Mouse (Mus musculus) forebrain, embryonic 12.5 days (tissue): ENCODE measurements around the gene Cfap43. TPM values are rescaled to one million over a fixed set of nuclear protein-coding genes. Genes with fewer than 3 reads are reported as not detected.

ENCODE experiments used
- ATAC-seq: fragments of 200-750 bp; cut with Nextera tagmentation; 2 replicates; pipeline ENCODE4 v1.8.0; 2017; ENCODE audit warnings: moderate TSS enrichment; ENCODE audit not compliant: low FRiP score
- H3K27ac ChIP-seq: fragments of 300-500 bp; sonication (generic); 2 replicates; pipeline ENCODE4 v1.5.1; 2016; ENCODE audit warnings: mild to moderate bottlenecking
- H3K27me3 ChIP-seq: fragments of 300-500 bp; sonication (generic); 2 replicates; pipeline ENCODE4 v1.6.1; 2016; ENCODE audit warnings: mild to moderate bottlenecking
- H3K36me3 ChIP-seq: fragments of 300-500 bp; sonication (generic); replicated peaks from 2 replicates; pipeline ENCODE4 v1.6.1; 2016; ENCODE audit warnings: mild to moderate bottlenecking
- H3K4me1 ChIP-seq: fragments of 300-500 bp; sonication (generic); 2 replicates; pipeline ENCODE4 v1.6.1; 2016
- H3K4me2 ChIP-seq: fragments of 300-500 bp; sonication (generic); 2 replicates; pipeline ENCODE4 v1.6.1; 2016; ENCODE audit warnings: mild to moderate bottlenecking, moderate library complexity
- H3K4me3 ChIP-seq: fragments of 300-500 bp; sonication (generic); replicated peaks from 2 replicates; pipeline ENCODE4 v1.5.1; 2016; ENCODE audit warnings: mild to moderate bottlenecking
- H3K9ac ChIP-seq: fragments of 300-500 bp; sonication (generic); 2 replicates; pipeline ENCODE4 v1.6.1; 2016; ENCODE audit warnings: mild to moderate bottlenecking
- H3K9me3 ChIP-seq: fragments of 300-500 bp; sonication (generic); 2 replicates; pipeline ENCODE4 v1.6.1; 2016
- WGBS: fragments of 180-500 bp; shearing (Covaris S2); methylation state at CpG from one replicate; pipeline ENCODE4 v1.1.7; 2016; 5-methylcytosine and 5-hydroxymethylcytosine counted together
- polyA plus RNA-seq: library from polyadenylated mRNA; unstranded; fragments of >200 nt; fragmentation: Nextera tagmentation; extraction: Ambion mirVana; gene quantifications from 2 replicates; pipeline ENCODE4 v1.2.1, GENCODE M21; 2016

Cfap43 gene
- polyA plus RNA-seq, 1 experiment from 2014 or later: 0.37 TPM

GRCm38 (mm10) chr19:47881538-47881937 is 37.5 kb downstream of the Cfap43 start:
- Histone ChIP-seq H3K36me3 (no peaks in the 10 kb centered on the region), H3K9me3 (no peaks in the 10 kb centered on the region), H3K27ac (no peak overlapping the region), H3K4me1 (peaks cover 2% of the 10 kb centered on the region; the same call in 1 of the 2 replicates), H3K4me3 (no peak overlapping the region), H3K4me2 (no peak overlapping the region), H3K27me3 (0 out of 2 replicates have a peak, but pooled peaks cover 5% of the 10 kb centered on the region), H3K9ac (no peak overlapping the region)
- ATAC-seq: no peak
- WGBS: 80% methylated on average over 7 of the region's 7 CpGs

GRCm38 (mm10) chr19:47876252-47876651 is 42.8 kb downstream of the Cfap43 start:
- Histone ChIP-seq H3K27me3 (0 out of 2 replicates have a peak, but pooled peaks cover 5% of the 10 kb centered on the region), H3K9me3 (no peaks in the 10 kb centered on the region), H3K4me3 (no peak overlapping the region), H3K4me1 (no peaks in the 10 kb centered on the region), H3K4me2 (no peak overlapping the region), H3K9ac (no peak overlapping the region), H3K36me3 (no peaks in the 10 kb centered on the region), H3K27ac (no peak overlapping the region)
- WGBS: 87% methylated on average over 15 of the region's 15 CpGs
- ATAC-seq: no peak

- no peaks in the 10 kb centered on the region for H3K36me3 ChIP-seq
- 17% methylated on average over 10 of the region's 10 CpGs for WGBS
- H3K27me3 ChIP-seq: no peaks in the 10 kb centered on the region; the same call in 1 of the 2 replicates
- ATAC-seq: no peak
- no peak overlapping the region for H3K9ac ChIP-seq
- no peak overlapping the region for H3K27ac ChIP-seq
- no peak overlapping the region for H3K4me3 ChIP-seq
- H3K9me3 ChIP-seq: no peaks in the 10 kb centered on the region
- H3K4me2 ChIP-seq: no peak overlapping the region
- no peaks in the 10 kb centered on the region for H3K4me1 ChIP-seq
These were observed 47.6 kb downstream of the Cfap43 start for GRCm38 (mm10) chr19:47871515-47871914.

- Histone ChIP-seq H3K36me3 (no peaks in the 10 kb centered on the region), H3K9ac (no peak overlapping the region), H3K27ac (no peak overlapping the region), H3K4me1 (no peaks in the 10 kb centered on the region), H3K4me3 (no peak overlapping the region), H3K27me3 (no peaks in the 10 kb centered on the region; the same call in 1 of the 2 replicates), H3K4me2 (no peak overlapping the region), H3K9me3 (no peaks in the 10 kb centered on the region)
- ATAC-seq: no peak
- 74% methylated on average over 7 of the region's 7 CpGs for WGBS
These were observed 48.9 kb downstream of the Cfap43 start for GRCm38 (mm10) chr19:47870102-47870666.

GRCm38 (mm10) chr19:47869516-47869915 is 49.6 kb downstream of the Cfap43 start:
- 73% methylated on average over 3 of the region's 3 CpGs for WGBS
- ATAC-seq: no peak
- no peak overlapping the region for H3K4me2 ChIP-seq

GRCm38 (mm10) chr19:47868951-47869350 is 50.1 kb downstream of the Cfap43 start:
- Histone ChIP-seq H3K9ac (no peak overlapping the region), H3K27ac (no peak overlapping the region), H3K4me1 (peaks cover 5% of the 10 kb centered on the region; the same call in 1 of the 2 replicates), H3K36me3 (no peaks in the 10 kb centered on the region), H3K27me3 (no peaks in the 10 kb centered on the region; the same call in 1 of the 2 replicates), H3K4me2 (no peak overlapping the region), H3K9me3 (no peaks in the 10 kb centered on the region), H3K4me3 (no peak overlapping the region)
- ATAC-seq: no peak
- WGBS: 78% methylated on average over 4 of the region's 4 CpGs

More at GRCm38 (mm10) chr19:47869516-47869915, 49.6 kb downstream of the Cfap43 start:
- Histone ChIP-seq H3K36me3 (no peaks in the 10 kb centered on the region), H3K4me1 (peaks cover 5% of the 10 kb centered on the region; the same call in 1 of the 2 replicates), H3K9me3 (no peaks in the 10 kb centered on the region), H3K27me3 (no peaks in the 10 kb centered on the region; the same call in 1 of the 2 replicates), H3K27ac (no peak overlapping the region), H3K4me3 (no peak overlapping the region), H3K9ac (no peak overlapping the region)

GRCm38 (mm10) chr19:47867628-47868175 is 51.4 kb downstream of the Cfap43 start:
- no peak overlapping the region for H3K27ac ChIP-seq
- no peak for ATAC-seq
- no peak overlapping the region for H3K9ac ChIP-seq
- WGBS: 75% methylated on average over 4 of the region's 4 CpGs
- no peaks in the 10 kb centered on the region; the same call in 1 of the 2 replicates for H3K27me3 ChIP-seq
- no peaks in the 10 kb centered on the region for H3K9me3 ChIP-seq
- H3K4me2 ChIP-seq: no peak overlapping the region
- H3K4me1 ChIP-seq: peaks cover 5% of the 10 kb centered on the region; the same call in 1 of the 2 replicates
- no peaks in the 10 kb centered on the region for H3K36me3 ChIP-seq
- no peak overlapping the region for H3K4me3 ChIP-seq

- no peaks in the 10 kb centered on the region for H3K36me3 ChIP-seq
- H3K9me3 ChIP-seq: no peaks in the 10 kb centered on the region
- peak within 1 kb of the TSS; percentile 84 for H3K27ac ChIP-seq
- H3K4me1 ChIP-seq: peaks cover 5% of the 10 kb centered on the region; the same call in 1 of the 2 replicates
- H3K4me2 ChIP-seq: peak within 1 kb of the TSS; percentile 83
- H3K9ac ChIP-seq: peak within 1 kb of the TSS; percentile 84
- peak within 1 kb of the TSS; percentile 71 for H3K4me3 ChIP-seq
- peak; percentile 100 for ATAC-seq
- no peaks in the 10 kb centered on the region; the same call in 1 of the 2 replicates for H3K27me3 ChIP-seq
- WGBS: under 1% methylated on average over 49 of the region's 49 CpGs
These were observed 53.6 kb downstream of the Cfap43 start, which contains the start of gene Gsto2 for GRCm38 (mm10) chr19:47865353-47865947. Gene Gsto2 (plus strand): TSS chr19:47865534.

- 83% methylated on average over 7 of the region's 7 CpGs for WGBS
- peak overlapping the region; percentile 84; the same call in 1 of the 2 replicates for H3K9ac ChIP-seq
- no peaks in the 10 kb centered on the region; the same call in 1 of the 2 replicates for H3K27me3 ChIP-seq
- H3K4me3 ChIP-seq: peak overlapping the region; percentile 71
- H3K9me3 ChIP-seq: no peaks in the 10 kb centered on the region
- peak overlapping the region; percentile 83 for H3K4me2 ChIP-seq
- ATAC-seq: no peak
- no peaks in the 10 kb centered on the region; the same call in 1 of the 2 replicates for H3K36me3 ChIP-seq
- H3K27ac ChIP-seq: no peak overlapping the region
- peaks cover 5% of the 10 kb centered on the region; the same call in 1 of the 2 replicates for H3K4me1 ChIP-seq
These were observed 54.4 kb downstream of the Cfap43 start for GRCm38 (mm10) chr19:47864721-47865120.

GRCm38 (mm10) chr19:47864051-47864450 is 55.0 kb downstream of the Cfap43 start:
- Histone ChIP-seq H3K27ac (no peak overlapping the region), H3K9ac (no peak overlapping the region), H3K4me3 (no peak overlapping the region), H3K9me3 (no peaks in the 10 kb centered on the region), H3K4me2 (no peak overlapping the region), H3K27me3 (no peaks in the 10 kb centered on the region), H3K4me1 (peaks cover 5% of the 10 kb centered on the region; the same call in 1 of the 2 replicates), H3K36me3 (no peaks in the 10 kb centered on the region; the same call in 1 of the 2 replicates)
- 98% methylated on average over 9 of the region's 9 CpGs for WGBS
- no peak for ATAC-seq

GRCm38 (mm10) chr19:47862581-47862980 is 56.5 kb downstream of the Cfap43 start:
- Histone ChIP-seq H3K4me2 (no peak overlapping the region), H3K27ac (no peak overlapping the region), H3K4me1 (peaks cover 5% of the 10 kb centered on the region; the same call in 1 of the 2 replicates), H3K9ac (no peak overlapping the region), H3K27me3 (no peaks in the 10 kb centered on the region), H3K4me3 (no peak overlapping the region), H3K9me3 (no peaks in the 10 kb centered on the region), H3K36me3 (no peaks in the 10 kb centered on the region; the same call in 1 of the 2 replicates)
- WGBS: 91% methylated on average over 3 of the region's 3 CpGs
- ATAC-seq: no peak

- no peaks in the 10 kb centered on the region; the same call in 1 of the 2 replicates for H3K36me3 ChIP-seq
- H3K4me1 ChIP-seq: peaks cover 12% of the 10 kb centered on the region
- H3K9me3 ChIP-seq: no peaks in the 10 kb centered on the region
- H3K4me3 ChIP-seq: no peak overlapping the region
- H3K9ac ChIP-seq: no peak overlapping the region
- no peak overlapping the region for H3K27ac ChIP-seq
- H3K27me3 ChIP-seq: 0 out of 2 replicates have a peak, but pooled peaks cover 2% of the 10 kb centered on the region
- 87% methylated on average over 8 of the region's 8 CpGs for WGBS
- no peak for ATAC-seq
- no peak overlapping the region for H3K4me2 ChIP-seq
These were observed 59.9 kb downstream of the Cfap43 start for GRCm38 (mm10) chr19:47859180-47859579.
